Mouse (Mus musculus): Measurements from ENCODE around the gene Zbtb48. TPM values are rescaled to one million over a fixed set of nuclear protein-coding genes. Genes with fewer than 3 reads are reported as not detected.
A peak's percentile ranks its signal among the peaks of the same experiment; 100 is the strongest.

Zbtb48 gene
- polyA plus RNA-seq, 1 experiment from 2014 or later = 15.8 TPM

GRCm38 (mm10) chr4:152000906-152001305 lies 26.6 kb downstream of the Zbtb48 start:
- Histone ChIP-seq H3K9ac (ENCODE audit: low read length) (no peak overlapping the region), H3K9me3 (ENCODE audit: control insufficient read depth, low read length) (no peaks in the 10 kb centered on the region), H3K4me1 (ENCODE audit: control insufficient read depth in 2 of 2, insufficient read depth in 2 of 2, low read length in 2 of 2) (peaks cover 5 to 7% of the 10 kb centered on the region in 2 experiments; a peak in 3 of 4 replicates), H3K27me3 (ENCODE audit: control insufficient read depth, insufficient read depth, low read length) (no peaks in the 10 kb centered on the region), H3K4me3 (ENCODE audit: control insufficient read depth in 1 of 2, insufficient read depth in 1 of 2, low read depth in 1 of 2, low read length in 2 of 2) (no peak overlapping the region), H3K27ac (replicated peaks in 1 of 2; ENCODE audit: control insufficient read depth in 1 of 2, insufficient read depth in 1 of 2, low read depth in 2 of 2, low read length in 2 of 2) (no peak overlapping the region), H3K4me2 (ENCODE audit: low read length) (no peak overlapping the region), H3K36me3 (ENCODE audit: control insufficient read depth, insufficient read depth, low read length) (no peaks in the 10 kb centered on the region)
- WGBS = 30% methylated on average over 4 of the region's 4 CpGs
- no peak for ATAC-seq (ENCODE audit: insufficient number of reproducible peaks, insufficient read depth, low FRiP score, low read depth)

DNA sequence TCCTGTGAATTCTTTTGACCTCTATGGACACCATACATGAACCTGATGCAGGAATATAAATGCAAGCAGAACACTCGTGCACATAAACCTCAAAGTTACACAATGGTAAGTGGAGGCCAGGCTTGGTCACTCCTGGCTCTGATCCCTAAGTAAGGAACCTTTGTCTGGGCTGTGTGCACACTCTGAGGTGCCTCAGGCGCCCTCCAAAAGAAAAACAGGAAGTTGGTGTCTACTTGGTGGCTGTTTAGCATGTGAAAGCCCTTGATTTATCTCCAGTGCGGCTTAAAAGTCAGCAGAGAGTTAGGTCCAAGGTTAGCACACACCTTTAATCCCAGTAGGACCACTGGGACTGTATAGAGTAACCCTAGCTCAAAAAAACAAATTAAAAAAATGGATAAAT lies 28.0 kb downstream of the Zbtb48 start:
- Histone ChIP-seq H3K4me3 (ENCODE audit: control insufficient read depth in 1 of 2, insufficient read depth in 1 of 2, low read depth in 1 of 2, low read length in 2 of 2) (no peak overlapping the region), H3K27ac (replicated peaks in 1 of 2; ENCODE audit: control insufficient read depth in 1 of 2, insufficient read depth in 1 of 2, low read depth in 2 of 2, low read length in 2 of 2) (no peak overlapping the region), H3K9me3 (ENCODE audit: control insufficient read depth, low read length) (no peaks in the 10 kb centered on the region), H3K36me3 (ENCODE audit: control insufficient read depth, insufficient read depth, low read length) (no peaks in the 10 kb centered on the region), H3K27me3 (ENCODE audit: control insufficient read depth, insufficient read depth, low read length) (no peaks in the 10 kb centered on the region), H3K9ac (ENCODE audit: low read length) (no peak overlapping the region), H3K4me1 (ENCODE audit: control insufficient read depth in 2 of 2, insufficient read depth in 2 of 2, low read length in 2 of 2) (peaks cover 5 to 7% of the 10 kb centered on the region in 2 experiments; a peak in 3 of 4 replicates), H3K4me2 (ENCODE audit: low read length) (no peak overlapping the region)
- WGBS = 61% methylated on average over 3 of the region's 3 CpGs
- no peak for ATAC-seq (ENCODE audit: insufficient number of reproducible peaks, insufficient read depth, low FRiP score, low read depth)

- Histone ChIP-seq H3K4me1 (ENCODE audit: control insufficient read depth in 2 of 2, insufficient read depth in 2 of 2, low read length in 2 of 2) (peaks cover 4 to 22% of the 10 kb centered on the region in 2 experiments; a peak in 2 of 4 replicates), H3K4me3 (ENCODE audit: control insufficient read depth in 1 of 2, insufficient read depth in 1 of 2, low read depth in 1 of 2, low read length in 2 of 2) (peak overlapping the region in 1 of 2 experiments; percentile 100; a peak in 1 of 4 replicates), H3K4me2 (ENCODE audit: low read length) (peak overlapping the region; percentile 80), H3K9me3 (ENCODE audit: control insufficient read depth, low read length) (no peaks in the 10 kb centered on the region), H3K27me3 (ENCODE audit: control insufficient read depth, insufficient read depth, low read length) (no peaks in the 10 kb centered on the region), H3K27ac (replicated peaks in 1 of 2; ENCODE audit: control insufficient read depth in 1 of 2, insufficient read depth in 1 of 2, low read depth in 2 of 2, low read length in 2 of 2) (no peak overlapping the region), H3K36me3 (ENCODE audit: control insufficient read depth, insufficient read depth, low read length) (peaks cover 7% of the 10 kb centered on the region; the same call in 1 of the 2 replicates), H3K9ac (ENCODE audit: low read length) (peak overlapping the region; percentile 90)
- no peak for ATAC-seq (ENCODE audit: insufficient number of reproducible peaks, insufficient read depth, low FRiP score, low read depth)
- 49% methylated on average over 3 of the region's 3 CpGs for WGBS
Observed at GRCm38 (mm10) chr4:151997701-151998100, 29.8 kb downstream of the Zbtb48 start.

- no peak; the same call in 1 of the 2 replicates for ATAC-seq (ENCODE audit: insufficient number of reproducible peaks, insufficient read depth, low FRiP score, low read depth)
- H3K9ac ChIP-seq (ENCODE audit: low read length) = peak overlapping the region; percentile 90
- H3K27me3 ChIP-seq (ENCODE audit: control insufficient read depth, insufficient read depth, low read length) = no peaks in the 10 kb centered on the region
- H3K27ac ChIP-seq (replicated peaks in 1 of 2; ENCODE audit: control insufficient read depth in 1 of 2, insufficient read depth in 1 of 2, low read depth in 2 of 2, low read length in 2 of 2) = peak overlapping the region; percentile 76 to 88
- H3K4me3 ChIP-seq (ENCODE audit: control insufficient read depth in 1 of 2, insufficient read depth in 1 of 2, low read depth in 1 of 2, low read length in 2 of 2) = peak overlapping the region; percentile 69 to 100
- WGBS = 3% methylated on average over 13 of the region's 13 CpGs
- H3K4me1 ChIP-seq (ENCODE audit: control insufficient read depth in 2 of 2, insufficient read depth in 2 of 2, low read length in 2 of 2) = peaks cover 4 to 22% of the 10 kb centered on the region in 2 experiments; a peak in 2 of 4 replicates
- peaks cover 14% of the 10 kb centered on the region for H3K36me3 ChIP-seq (ENCODE audit: control insufficient read depth, insufficient read depth, low read length)
- H3K9me3 ChIP-seq (ENCODE audit: control insufficient read depth, low read length) = no peaks in the 10 kb centered on the region
- peak overlapping the region; percentile 80 for H3K4me2 ChIP-seq (ENCODE audit: low read length)
Observed at GRCm38 (mm10) chr4:151996951-151997222, 30.6 kb downstream of the Zbtb48 start.

DNA sequence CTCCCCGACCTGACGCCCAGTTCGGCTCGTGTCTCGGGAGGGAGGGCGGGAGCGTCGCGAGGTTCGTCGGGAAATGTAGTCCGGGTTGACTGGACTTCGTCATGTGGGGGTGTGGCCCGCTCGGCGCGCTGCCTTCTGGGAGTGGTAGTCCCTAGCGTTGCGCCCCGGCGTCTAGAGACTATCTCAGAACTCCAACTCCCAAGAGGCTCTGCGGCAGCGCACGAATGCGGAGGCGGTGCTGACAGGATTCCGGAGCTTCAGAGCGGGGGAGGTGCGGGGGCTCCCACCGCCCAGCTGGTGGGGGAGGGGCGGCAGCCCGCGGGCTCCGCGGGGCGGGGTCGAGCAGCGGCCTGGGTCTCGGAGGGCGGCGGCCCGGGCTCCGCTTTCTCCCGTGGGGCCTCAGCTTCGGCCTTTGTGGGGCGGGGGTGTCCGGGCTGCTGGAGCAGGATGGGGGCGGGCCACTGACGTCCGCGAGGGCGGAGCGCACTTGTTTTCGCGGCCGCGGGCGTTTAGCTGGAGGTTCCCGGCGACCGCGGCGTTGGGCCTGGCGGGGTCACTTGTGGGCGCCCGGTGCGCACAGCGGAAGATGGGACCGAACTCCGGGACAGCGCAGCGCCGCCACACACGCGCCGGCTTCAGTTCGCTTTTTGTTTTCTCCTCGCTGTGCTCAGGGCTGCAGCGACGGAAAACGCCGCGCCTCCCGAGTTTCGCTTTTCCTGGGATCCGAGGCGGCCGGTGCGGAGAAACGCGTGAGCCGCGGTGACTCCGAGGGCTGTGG lies 31.1 kb downstream of the Zbtb48 start, which contains the start of gene Phf13:
TSS of gene Phf13 (minus strand) at position 86 of the 778 bp plus-strand sequence.
- H3K27ac ChIP-seq (replicated peaks in 1 of 2; ENCODE audit: control insufficient read depth in 1 of 2, insufficient read depth in 1 of 2, low read depth in 2 of 2, low read length in 2 of 2) = peak within 1 kb of the TSS; percentile 76 to 88
- H3K9ac ChIP-seq (ENCODE audit: low read length) = peak within 1 kb of the TSS; percentile 97
- WGBS = under 1% methylated on average over 93 of the region's 94 CpGs
- H3K9me3 ChIP-seq (ENCODE audit: control insufficient read depth, low read length) = no peaks in the 10 kb centered on the region
- H3K4me3 ChIP-seq (ENCODE audit: control insufficient read depth in 1 of 2, insufficient read depth in 1 of 2, low read depth in 1 of 2, low read length in 2 of 2) = peak within 1 kb of the TSS; percentile 81 to 100
- peaks cover 19% of the 10 kb centered on the region for H3K36me3 ChIP-seq (ENCODE audit: control insufficient read depth, insufficient read depth, low read length)
- H3K4me1 ChIP-seq (ENCODE audit: control insufficient read depth in 2 of 2, insufficient read depth in 2 of 2, low read length in 2 of 2) = peaks cover 4 to 22% of the 10 kb centered on the region in 2 experiments; a peak in 2 of 4 replicates
- no peaks in the 10 kb centered on the region for H3K27me3 ChIP-seq (ENCODE audit: control insufficient read depth, insufficient read depth, low read length)
- peak within 1 kb of the TSS; percentile 87 for H3K4me2 ChIP-seq (ENCODE audit: low read length)
- peak; percentile 94 for ATAC-seq (ENCODE audit: insufficient number of reproducible peaks, insufficient read depth, low FRiP score, low read depth)

GRCm38 (mm10) chr4:151995371-151996172 lies 31.9 kb downstream of the Zbtb48 start:
- H3K4me1 ChIP-seq (ENCODE audit: control insufficient read depth in 2 of 2, insufficient read depth in 2 of 2, low read length in 2 of 2) = peaks cover 4 to 22% of the 10 kb centered on the region in 2 experiments; a peak in 2 of 4 replicates
- H3K36me3 ChIP-seq (ENCODE audit: control insufficient read depth, insufficient read depth, low read length) = peaks cover 27% of the 10 kb centered on the region
- no peaks in the 10 kb centered on the region for H3K9me3 ChIP-seq (ENCODE audit: control insufficient read depth, low read length)
- peak overlapping the region; percentile 97 for H3K9ac ChIP-seq (ENCODE audit: low read length)
- peak overlapping the region; percentile 17 to 86 for H3K27ac ChIP-seq (replicated peaks in 1 of 2; ENCODE audit: control insufficient read depth in 1 of 2, insufficient read depth in 1 of 2, low read depth in 2 of 2, low read length in 2 of 2)
- peak overlapping the region; percentile 87 for H3K4me2 ChIP-seq (ENCODE audit: low read length)
- H3K4me3 ChIP-seq (ENCODE audit: control insufficient read depth in 1 of 2, insufficient read depth in 1 of 2, low read depth in 1 of 2, low read length in 2 of 2) = peak overlapping the region; percentile 81 to 100
- no peaks in the 10 kb centered on the region for H3K27me3 ChIP-seq (ENCODE audit: control insufficient read depth, insufficient read depth, low read length)
- WGBS = under 1% methylated on average over 80 of the region's 111 CpGs
- ATAC-seq (ENCODE audit: insufficient number of reproducible peaks, insufficient read depth, low FRiP score, low read depth) = peak; percentile 1; the same call in 1 of the 2 replicates
